Mouse (Mus musculus): ENCODE measurements around the gene Clec12a.

- TF ChIP-seq GATA1 (IDR thresholded peaks at IDR 0.05; ENCODE audit: borderline replicate concordance, low read length) = no peak
- no peak for TF ChIP-seq FLI1 (IDR thresholded peaks at IDR 0.05; ENCODE audit: low read length)
Measured at GRCm38 (mm10) chr6:129369374-129370132, 27.1 kb downstream of the Clec12a start.
